Mouse (Mus musculus) cortical plate, adult 2 months (tissue): ENCODE data around the gene Filip1l. TPM values are rescaled to one million over a fixed set of nuclear protein-coding genes. Genes with fewer than 3 reads are reported as not detected.

ENCODE experiments used
- H3K27ac ChIP-seq: fragments of 200-500 bp; 2 replicates; pipeline ENCODE4 v1.5.1; 2012; ENCODE audit warnings: low read length, control low read depth, inconsistent platforms; ENCODE audit not compliant: insufficient read depth
- H3K4me1 ChIP-seq: fragments of 200-500 bp; 2 replicates; pipeline ENCODE4 v1.6.1; 2011; ENCODE audit warnings: low read length; ENCODE audit not compliant: control insufficient read depth, insufficient read depth
- H3K4me3 ChIP-seq: fragments of 200-500 bp; 2 replicates; pipeline ENCODE4 v1.5.1; 2011; ENCODE audit warnings: mild to moderate bottlenecking, low read length, control low read depth; ENCODE audit not compliant: insufficient read depth
- CTCF ChIP-seq: fragments of 200-500 bp; IDR thresholded peaks from 2 replicates; pipeline ENCODE4 v1.5.1; 2011; ENCODE audit warnings: mild to moderate bottlenecking, control low read depth, low read length; ENCODE audit not compliant: insufficient read depth; ENCODE audit errors: extremely low read depth
- POLR2A ChIP-seq: fragments of 200-500 bp; IDR thresholded peaks from 2 replicates; pipeline ENCODE4 v1.6.1; 2011; ENCODE audit warnings: mild to moderate bottlenecking, low read length, control low read depth; ENCODE audit not compliant: insufficient read depth; ENCODE audit errors: extremely low read depth
- polyA plus RNA-seq: library from polyadenylated mRNA; depleted of rRNA; stranded (reverse); fragments of >200 nt; gene quantifications from 2 replicates; pipeline ENCODE4 v1.2.3, GENCODE M21; 2012

Gene Filip1l
- polyA plus RNA-seq, 1 experiment = 2.3 TPM

- H3K27ac ChIP-seq = no peak overlapping the region
- no peak for TF ChIP-seq POLR2A
- no peak for TF ChIP-seq CTCF
- H3K4me3 ChIP-seq = no peak overlapping the region
- H3K4me1 ChIP-seq = no peaks in the 10 kb centered on the region
Observed at GRCm38 (mm10) chr16:57504728-57505127, 151.8 kb downstream of the Filip1l start.

- no peak overlapping the region for H3K4me3 ChIP-seq
- no peak for TF ChIP-seq CTCF
- no peak for TF ChIP-seq POLR2A
- no peaks in the 10 kb centered on the region for H3K4me1 ChIP-seq
- H3K27ac ChIP-seq = no peak overlapping the region
Observed at GRCm38 (mm10) chr16:57506133-57506532, 153.2 kb downstream of the Filip1l start.

GRCm38 (mm10) chr16:57508351-57508750, 155.5 kb downstream of the Filip1l start:
- Histone ChIP-seq H3K4me3 (no peak overlapping the region), H3K4me1 (no peaks in the 10 kb centered on the region), H3K27ac (no peak overlapping the region)
- TF ChIP-seq CTCF (no peak), POLR2A (no peak)

- Histone ChIP-seq H3K27ac (no peak overlapping the region), H3K4me3 (no peak overlapping the region), H3K4me1 (no peaks in the 10 kb centered on the region)
- TF ChIP-seq POLR2A (no peak), CTCF (no peak)
Observed at GRCm38 (mm10) chr16:57509099-57509498, 156.2 kb downstream of the Filip1l start.

- Histone ChIP-seq H3K27ac (no peak overlapping the region), H3K4me1 (no peaks in the 10 kb centered on the region), H3K4me3 (no peak overlapping the region)
- TF ChIP-seq CTCF = no peak
- no peak for TF ChIP-seq POLR2A
Observed at GRCm38 (mm10) chr16:57513562-57513961, 160.7 kb downstream of the Filip1l start.

GRCm38 (mm10) chr16:57514371-57514770, 161.5 kb downstream of the Filip1l start:
- no peak overlapping the region for H3K4me3 ChIP-seq
- TF ChIP-seq CTCF (no peak), POLR2A (no peak)
- H3K4me1 ChIP-seq = no peaks in the 10 kb centered on the region
- H3K27ac ChIP-seq = no peak overlapping the region

- Histone ChIP-seq H3K4me3 (no peak overlapping the region), H3K4me1 (no peaks in the 10 kb centered on the region), H3K27ac (no peak overlapping the region)
- TF ChIP-seq POLR2A = no peak
- TF ChIP-seq CTCF = no peak
Observed at GRCm38 (mm10) chr16:57515636-57516035, 162.7 kb downstream of the Filip1l start.

GRCm38 (mm10) chr16:57525046-57525445, 172.2 kb downstream of the Filip1l start:
- TF ChIP-seq POLR2A (no peak), CTCF (no peak)
- no peaks in the 10 kb centered on the region for H3K4me1 ChIP-seq
- no peak overlapping the region for H3K4me3 ChIP-seq
- H3K27ac ChIP-seq = no peak overlapping the region

GRCm38 (mm10) chr16:57525476-57525875, 172.6 kb downstream of the Filip1l start:
- no peak for TF ChIP-seq POLR2A
- no peak for TF ChIP-seq CTCF
- Histone ChIP-seq H3K27ac (no peak overlapping the region), H3K4me3 (no peak overlapping the region), H3K4me1 (no peaks in the 10 kb centered on the region)

- Histone ChIP-seq H3K4me3 (no peak overlapping the region), H3K27ac (no peak overlapping the region), H3K4me1 (no peaks in the 10 kb centered on the region)
- TF ChIP-seq POLR2A = no peak
- TF ChIP-seq CTCF = no peak
Observed at GRCm38 (mm10) chr16:57526893-57527292, 174.0 kb downstream of the Filip1l start.
